8 mouse cellular contexts compared by ENCODE assay signal in genomic region chr11:113751484-113752084, GRCm38 (mm10). TPM values are rescaled to one million over a fixed set of nuclear protein-coding genes. Genes with fewer than 3 reads are reported as not detected.
DNase-seq lines count a peak whose midpoint lies in the region; ATAC-seq and TF ChIP-seq lines count a peak whose summit lies in the region.

Gene Cdc42ep4 (minus strand): TSS chr11:113751881.

- under 1% methylated on average over 44 of the region's 44 CpGs for WGBS in heart, embryonic 10.5 days
- whole genome bisulfite sequencing in kidney, embryonic 15.5 days: under 1% methylated on average over 44 of the region's 44 CpGs

- peak within 1 kb of the TSS; percentile 96 for H3K27ac ChIP-seq in heart, embryonic 10.5 days
- H3K27ac ChIP-seq in kidney, embryonic 15.5 days: peak within 1 kb of the TSS; percentile 97

- H3K4me3 ChIP-seq in heart, embryonic 10.5 days: peak within 1 kb of the TSS; percentile 90
- peak within 1 kb of the TSS; percentile 79 for H3K4me3 ChIP-seq in kidney, embryonic 15.5 days (replicated peaks)

- H3K36me3 ChIP-seq in heart, embryonic 10.5 days: peaks cover 6% of the 10 kb centered on the region; the same call in 1 of the 2 replicates
- H3K36me3 ChIP-seq in kidney, embryonic 15.5 days: 0 out of 2 replicates have a peak, but pooled peaks cover 8% of the 10 kb centered on the region

- no peaks in the 10 kb centered on the region for H3K9me3 ChIP-seq in heart, embryonic 10.5 days
- H3K9me3 ChIP-seq in kidney, embryonic 15.5 days (replicated peaks): no peaks in the 10 kb centered on the region

- no peak for TF ChIP-seq CTCF in brain, embryonic 14.5 days (IDR thresholded peaks at IDR 0.05; ENCODE audit: borderline replicate concordance, extremely low read depth, insufficient read depth, insufficient read length)

- DNase-seq in CD4-positive helper T cell, adult 2 months (ENCODE audit: low read depth, low spot score): peak; percentile 96
- peak; percentile 98 for DNase-seq in brain, embryonic 14.5 days (ENCODE audit: low read depth)
- peak; percentile 97 for DNase-seq in heart, embryonic 10.5 days (ENCODE audit: low spot score)
- DNase-seq in liver: peak; percentile 95
- peak; percentile 58 to 67 for DNase-seq in monocyte, adult 2 months (ENCODE audit: low read depth in 1 of 2, low spot score in 2 of 2)
- DNase-seq in spleen, postnatal 14 days (ENCODE audit: low spot score in 2 of 2): peak; percentile 65 to 71

- H3K4me1 ChIP-seq in heart, embryonic 10.5 days: peaks cover 64% of the 10 kb centered on the region
- peaks cover 60% of the 10 kb centered on the region for H3K4me1 ChIP-seq in kidney, embryonic 15.5 days

- peak within 1 kb of the TSS; percentile 77 for H3K4me2 ChIP-seq in kidney, embryonic 15.5 days

- TF ChIP-seq POLR2A in brain, embryonic 14.5 days (IDR thresholded peaks at IDR 0.05; ENCODE audit: borderline replicate concordance, extremely low read depth, insufficient read depth, insufficient read length, poor library complexity, severe bottlenecking): peak; percentile 92

- no peaks in the 10 kb centered on the region for H3K27me3 ChIP-seq in heart, embryonic 10.5 days (ENCODE audit: insufficient read depth, poor library complexity, severe bottlenecking)
- H3K27me3 ChIP-seq in kidney, embryonic 15.5 days: no peaks in the 10 kb centered on the region

- H3K9ac ChIP-seq in kidney, embryonic 15.5 days: peak within 1 kb of the TSS; percentile 92

- ATAC-seq in erythroblast, adult 5-6 weeks (replicated peaks; ENCODE audit: low FRiP score, poor library complexity, severe bottlenecking): peak; percentile 78
- peak; percentile 87 for ATAC-seq in kidney, embryonic 15.5 days (replicated peaks; ENCODE audit: low FRiP score)

RNA-seq across cellular contexts. Expression of gene Cdc42ep4, which starts in this region (rescaled TPM):
- 51.2 and 61.3 TPM in 2 replicates for polyA plus RNA-seq in brain, embryonic 14.5 days (2012; rRNA removed)
- total RNA-seq in erythroblast, adult 5-6 weeks (2015; ENCODE audit: low replicate concordance): 4.4 and 5.0 TPM in 2 replicates
- 6.7 and 9.9 TPM in 2 replicates for total RNA-seq in erythroblast, adult 5-6 weeks (2017; ENCODE audit: low replicate concordance)
- 30.4 and 45.4 TPM in 2 replicates for polyA plus RNA-seq in heart, embryonic 10.5 days (2016; fragmentation: Nextera tagmentation; extraction: Ambion mirVana)
- 63.7 and 66.7 TPM in 2 replicates for polyA plus RNA-seq in kidney, embryonic 15.5 days (2015; fragmentation: Nextera tagmentation; extraction: Ambion mirVana)

Comparison
In these comparisons a context has a peak if more than half of its experiments do, and no peak if none do; other contexts are left out.
1. Peak in every context shown above with its lines: DNase-seq, ATAC-seq, H3K4me3 ChIP-seq and H3K27ac ChIP-seq.